Mouse (Mus musculus) hindbrain, embryonic 12.5 days (tissue): ENCODE measurements around the gene Eef1a1. TPM values are rescaled to one million over a fixed set of nuclear protein-coding genes. Genes with fewer than 3 reads are reported as not detected.
"Not testable (repeated sequence)": the region's sequence is repeated elsewhere in the genome, so short reads cannot be mapped to it uniquely, and the experiment has no call there.

Experiments
- ATAC-seq: fragments of 200-750 bp; cut with Nextera tagmentation; 2 replicates; pipeline ENCODE4 v1.8.0; 2017; ENCODE audit warnings: moderate TSS enrichment; ENCODE audit not compliant: low FRiP score
- H3K27ac ChIP-seq: fragments of 300-500 bp; sonication (generic); 2 replicates; pipeline ENCODE4 v1.5.1; 2016; ENCODE audit warnings: mild to moderate bottlenecking
- H3K27me3 ChIP-seq: fragments of 300-500 bp; sonication (generic); 2 replicates; pipeline ENCODE4 v1.6.1; 2016; ENCODE audit warnings: mild to moderate bottlenecking
- H3K36me3 ChIP-seq: fragments of 300-500 bp; sonication (generic); 2 replicates; pipeline ENCODE4 v1.6.1; 2016; ENCODE audit warnings: mild to moderate bottlenecking
- H3K4me1 ChIP-seq: fragments of 300-500 bp; sonication (generic); 2 replicates; pipeline ENCODE4 v1.6.1; 2016
- H3K4me2 ChIP-seq: fragments of 300-500 bp; sonication (generic); replicated peaks from 2 replicates; pipeline ENCODE4 v1.6.1; 2016; ENCODE audit warnings: mild to moderate bottlenecking
- H3K4me3 ChIP-seq: fragments of 300-500 bp; sonication (generic); 2 replicates; pipeline ENCODE4 v1.5.1; 2016; ENCODE audit warnings: mild to moderate bottlenecking
- H3K9ac ChIP-seq: fragments of 300-500 bp; sonication (generic); 2 replicates; pipeline ENCODE4 v1.6.1; 2016; ENCODE audit warnings: mild to moderate bottlenecking, moderate library complexity
- H3K9me3 ChIP-seq: fragments of 300-500 bp; sonication (generic); replicated peaks from 2 replicates; pipeline ENCODE4 v1.6.1; 2016; ENCODE audit warnings: mild to moderate bottlenecking
- WGBS: fragments of 180-500 bp; shearing (Covaris S2); methylation state at CpG from one replicate; pipeline ENCODE4 v1.1.7; 2016; 5-methylcytosine and 5-hydroxymethylcytosine counted together
- polyA plus RNA-seq: library from polyadenylated mRNA; unstranded; fragments of >200 nt; fragmentation: Nextera tagmentation; extraction: Ambion mirVana; gene quantifications from 2 replicates; pipeline ENCODE4 v1.2.1, GENCODE M21; 2016

The Eef1a1 gene
- polyA plus RNA-seq, 1 experiment from 2014 or later, result 3,359 TPM

DNA sequence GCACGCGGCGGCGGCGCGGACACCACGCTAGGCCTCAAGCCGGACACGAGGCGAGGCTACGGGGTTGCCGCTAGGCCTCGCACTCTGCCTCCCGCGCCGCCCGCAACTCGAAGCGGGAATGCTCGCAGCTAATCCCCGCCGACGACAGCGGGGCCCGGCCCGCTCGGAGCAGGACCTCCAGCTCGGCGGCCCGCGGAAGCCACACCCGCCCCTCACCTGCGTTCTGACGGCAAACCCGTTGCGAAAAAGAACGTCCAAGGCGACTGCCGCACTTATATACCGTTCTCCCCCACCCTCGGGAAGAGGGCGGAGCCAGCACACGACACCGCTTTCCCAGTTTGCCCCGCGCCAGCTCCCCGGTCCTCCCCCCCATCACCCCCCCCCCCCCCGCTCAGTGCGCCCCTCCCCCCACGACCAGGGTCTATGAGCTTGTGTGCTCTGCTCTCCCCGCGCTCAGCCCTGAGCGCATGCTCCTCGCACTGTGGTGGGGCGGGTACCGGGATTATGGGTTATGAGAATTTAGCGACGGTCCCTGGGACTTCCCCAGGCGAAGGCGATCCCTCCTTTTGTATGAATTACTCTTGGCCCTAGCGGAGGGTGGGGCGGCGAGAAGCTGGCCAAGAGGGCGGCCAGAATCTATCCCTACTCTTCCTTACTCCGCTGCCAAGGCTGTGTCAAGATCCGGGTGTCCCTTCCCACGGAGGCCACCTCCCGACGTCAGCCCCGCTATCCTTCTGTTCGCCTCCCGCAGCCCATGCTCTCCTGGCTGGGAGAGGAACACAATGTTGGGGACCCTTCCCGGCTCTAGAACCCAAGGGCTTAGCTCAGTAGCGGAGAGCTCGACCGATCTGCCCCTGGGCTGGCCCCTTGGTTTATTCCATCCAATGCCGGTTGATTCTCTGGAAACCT, 7.3 kb downstream of the Eef1a1 start:
- Histone ChIP-seq H3K4me2 (peak overlapping the region; percentile 67), H3K27me3 (no peaks in the 10 kb centered on the region), H3K27ac (peak overlapping the region; percentile 98), H3K9ac (peak overlapping the region; percentile 97), H3K9me3 (no peaks in the 10 kb centered on the region), H3K36me3 (peaks cover 24% of the 10 kb centered on the region), H3K4me3 (peak overlapping the region; percentile 97), H3K4me1 (peaks cover 19% of the 10 kb centered on the region)
- peak; percentile 99 for ATAC-seq
- under 1% methylated on average over 72 of the region's 77 CpGs for WGBS

GRCm38 (mm10) chr9:78480706-78481358, 8.1 kb downstream of the Eef1a1 start:
- Histone ChIP-seq H3K4me3 (peak overlapping the region; percentile 97), H3K9ac (peak overlapping the region; percentile 97), H3K9me3 (no peaks in the 10 kb centered on the region), H3K27ac (peak overlapping the region; percentile 98), H3K4me1 (peaks cover 19% of the 10 kb centered on the region), H3K27me3 (no peaks in the 10 kb centered on the region), H3K36me3 (peaks cover 33% of the 10 kb centered on the region), H3K4me2 (peak overlapping the region; percentile 67)
- under 1% methylated on average over 46 of the region's 46 CpGs for WGBS
- peak; percentile 39 for ATAC-seq

- under 1% methylated on average over 13 of the region's 13 CpGs for WGBS
- H3K36me3 ChIP-seq, result peaks cover 33% of the 10 kb centered on the region
Observed at GRCm38 (mm10) chr9:78480227-78480626, 8.7 kb downstream of the Eef1a1 start.

GRCm38 (mm10) chr9:78479308-78479707, 9.6 kb downstream of the Eef1a1 start:
- peaks cover 19% of the 10 kb centered on the region for H3K4me1 ChIP-seq
- H3K27me3 ChIP-seq, H3K9me3 ChIP-seq, H3K27ac ChIP-seq, ATAC-seq: not testable (repeated sequence)
- H3K4me3 ChIP-seq, result peak overlapping the region; percentile 16; the same call in 1 of the 2 replicates
- H3K36me3 ChIP-seq, result peaks cover 37% of the 10 kb centered on the region
- peak overlapping the region; percentile 49 for H3K9ac ChIP-seq
- 33% methylated on average over 8 of the region's 8 CpGs for WGBS
- peak overlapping the region; percentile 67 for H3K4me2 ChIP-seq

More at GRCm38 (mm10) chr9:78480227-78480626, 8.7 kb downstream of the Eef1a1 start:
- not testable (repeated sequence) for H3K27me3 ChIP-seq, ATAC-seq, H3K9me3 ChIP-seq
- Histone ChIP-seq H3K4me1 (peaks cover 19% of the 10 kb centered on the region), H3K4me2 (peak overlapping the region; percentile 67), H3K27ac (peak overlapping the region; percentile 98), H3K9ac (peak overlapping the region; percentile 97), H3K4me3 (peak overlapping the region; percentile 97)

DNA sequence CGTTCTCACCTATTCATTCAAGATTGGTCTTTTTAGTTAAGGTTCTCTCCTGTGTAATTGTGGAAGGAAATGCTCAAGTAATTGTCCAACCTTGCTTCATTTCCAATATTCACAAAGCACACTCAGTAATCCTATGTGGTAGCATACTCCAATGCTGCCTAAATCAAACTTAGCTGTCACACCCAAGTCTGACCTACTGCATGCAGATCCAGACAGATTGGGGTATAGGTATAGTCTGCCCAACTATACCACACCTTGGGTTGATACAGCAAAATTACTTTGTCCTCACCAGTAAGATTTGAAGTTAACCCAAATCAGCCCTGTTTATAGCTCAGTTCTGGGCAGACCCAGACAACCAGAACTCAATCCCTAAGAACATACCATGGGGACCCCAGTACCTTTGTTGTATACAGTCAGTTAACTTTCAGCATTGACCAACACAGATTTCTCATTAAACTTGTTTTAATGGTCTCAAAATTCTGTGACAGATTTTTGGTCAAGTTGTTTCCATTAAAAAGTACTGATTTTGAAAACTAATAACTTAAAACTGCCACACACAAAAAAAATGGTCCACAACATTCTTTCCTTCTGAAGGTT, 10.8 kb downstream of the Eef1a1 start:
- Histone ChIP-seq H3K4me2 (0 out of 2 replicates have a peak overlapping the region, but pooled peaks have one; percentile 13), H3K4me1 (peaks cover 17% of the 10 kb centered on the region), H3K36me3 (peaks cover 48% of the 10 kb centered on the region)
- not testable (repeated sequence) for ATAC-seq, H3K27ac ChIP-seq, H3K9me3 ChIP-seq, H3K9ac ChIP-seq, H3K4me3 ChIP-seq, H3K27me3 ChIP-seq
- 60% methylated on average over 1 of the region's 1 CpGs for WGBS

GRCm38 (mm10) chr9:78477021-78477551, 11.9 kb downstream of the Eef1a1 start:
- WGBS, result 5% methylated on average over 5 of the region's 5 CpGs
- Histone ChIP-seq H3K9ac (no peak overlapping the region), H3K27ac (0 out of 2 replicates have a peak overlapping the region, but pooled peaks have one; percentile 2), H3K4me1 (peaks cover 9% of the 10 kb centered on the region), H3K4me2 (no peak overlapping the region), H3K9me3 (no peaks in the 10 kb centered on the region), H3K27me3 (no peaks in the 10 kb centered on the region), H3K36me3 (peaks cover 48% of the 10 kb centered on the region), H3K4me3 (no peak overlapping the region)
- ATAC-seq, result no peak

- H3K9me3 ChIP-seq, result no peaks in the 10 kb centered on the region
- ATAC-seq, result no peak
- no peak overlapping the region for H3K9ac ChIP-seq
- H3K4me3 ChIP-seq, result no peak overlapping the region
- H3K36me3 ChIP-seq, result peaks cover 48% of the 10 kb centered on the region
- H3K27ac ChIP-seq, result 0 out of 2 replicates have a peak overlapping the region, but pooled peaks have one; percentile 2
- no peaks in the 10 kb centered on the region for H3K27me3 ChIP-seq
- peaks cover 9% of the 10 kb centered on the region for H3K4me1 ChIP-seq
- WGBS, result 17% methylated on average over 1 of the region's 1 CpGs
- H3K4me2 ChIP-seq, result no peak overlapping the region
Observed at GRCm38 (mm10) chr9:78476531-78477020, 12.4 kb downstream of the Eef1a1 start.

DNA sequence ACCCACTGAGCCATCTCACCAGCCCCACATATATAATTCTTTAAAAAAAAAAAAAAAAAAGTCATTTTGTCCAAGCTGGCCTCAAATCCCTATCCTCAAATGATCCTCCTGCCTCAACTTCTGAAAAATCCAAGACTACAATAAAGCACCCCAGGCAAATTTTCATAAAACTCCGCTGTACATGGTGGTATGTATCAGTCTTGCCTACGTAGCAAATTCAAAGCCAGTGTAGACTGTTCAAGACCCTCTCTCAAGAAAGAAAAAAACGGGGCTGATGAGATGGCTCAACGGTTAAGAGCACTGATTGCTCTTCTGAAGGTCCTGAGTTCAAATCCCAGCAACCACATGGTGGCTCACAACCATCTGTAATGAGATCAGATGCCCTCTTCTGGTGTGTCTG, 13.1 kb downstream of the Eef1a1 start:
- peaks cover 48% of the 10 kb centered on the region for H3K36me3 ChIP-seq

DNA sequence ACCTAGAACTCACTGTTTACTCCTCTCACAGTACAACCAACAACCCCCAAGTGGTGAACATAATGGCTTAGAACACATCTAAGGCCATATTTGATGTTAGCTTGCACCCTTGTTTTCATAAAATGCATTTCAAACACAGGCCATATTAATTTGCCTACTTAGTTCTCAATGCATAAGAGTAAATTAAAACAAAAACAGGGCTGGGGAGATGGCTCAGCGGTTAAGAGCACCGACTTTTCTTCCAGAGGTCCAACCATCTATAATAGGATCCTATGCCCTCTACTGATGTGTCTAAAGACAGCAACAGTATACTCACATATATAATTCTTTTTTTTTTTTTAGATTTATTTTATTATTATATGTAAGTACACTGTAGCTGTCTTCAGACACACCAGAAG, 13.6 kb downstream of the Eef1a1 start:
- 93% methylated on average over 2 of the region's 2 CpGs for WGBS
- Histone ChIP-seq H3K27ac (no peak overlapping the region), H3K27me3 (no peaks in the 10 kb centered on the region), H3K4me3 (no peak overlapping the region), H3K4me1 (peaks cover 9% of the 10 kb centered on the region), H3K9ac (no peak overlapping the region), H3K4me2 (no peak overlapping the region), H3K36me3 (peaks cover 53% of the 10 kb centered on the region), H3K9me3 (no peaks in the 10 kb centered on the region)
- no peak for ATAC-seq

More for the DNA sequence above, 13.1 kb downstream of the Eef1a1 start:
- Histone ChIP-seq H3K4me2 (no peak overlapping the region), H3K27me3 (no peaks in the 10 kb centered on the region), H3K9me3 (no peaks in the 10 kb centered on the region), H3K9ac (no peak overlapping the region), H3K27ac (no peak overlapping the region), H3K4me1 (peaks cover 9% of the 10 kb centered on the region), H3K4me3 (no peak overlapping the region)
- ATAC-seq, result no peak
- 91% methylated on average over 4 of the region's 4 CpGs for WGBS

GRCm38 (mm10) chr9:78474771-78475382, 14.1 kb downstream of the Eef1a1 start:
- WGBS, result 83% methylated on average over 5 of the region's 5 CpGs
- H3K27ac ChIP-seq, result no peak overlapping the region
- no peaks in the 10 kb centered on the region for H3K9me3 ChIP-seq
- no peak for ATAC-seq
- peaks cover 56% of the 10 kb centered on the region for H3K36me3 ChIP-seq
- no peak overlapping the region for H3K4me2 ChIP-seq
- H3K27me3 ChIP-seq, result no peaks in the 10 kb centered on the region
- H3K9ac ChIP-seq, result no peak overlapping the region
- H3K4me3 ChIP-seq, result no peak overlapping the region
- H3K4me1 ChIP-seq, result peaks cover 9% of the 10 kb centered on the region

GRCm38 (mm10) chr9:78474270-78474669, 14.7 kb downstream of the Eef1a1 start:
- no peak for ATAC-seq
- Histone ChIP-seq H3K4me2 (no peak overlapping the region), H3K4me3 (no peak overlapping the region), H3K27me3 (no peaks in the 10 kb centered on the region), H3K4me1 (peaks cover 5% of the 10 kb centered on the region), H3K27ac (no peak overlapping the region), H3K36me3 (peaks cover 54% of the 10 kb centered on the region), H3K9ac (no peak overlapping the region), H3K9me3 (no peaks in the 10 kb centered on the region)
- WGBS, result 78% methylated on average over 2 of the region's 2 CpGs
